Mouse (Mus musculus): ENCODE measurements around the gene Napsa.

The Napsa gene

GRCm38 (mm10) chr7:44538756-44539624, 33.2 kb upstream of the Napsa start:
- no peak for DNase-seq (ENCODE audit: low spot score in 2 of 2)

GRCm38 (mm10) chr7:44542555-44542954, 29.6 kb upstream of the Napsa start:
- no peak for DNase-seq (ENCODE audit: low spot score in 2 of 2)

- no peak for DNase-seq (ENCODE audit: low spot score in 2 of 2)
Measured at GRCm38 (mm10) chr7:44543071-44543470, 29.1 kb upstream of the Napsa start.

DNA sequence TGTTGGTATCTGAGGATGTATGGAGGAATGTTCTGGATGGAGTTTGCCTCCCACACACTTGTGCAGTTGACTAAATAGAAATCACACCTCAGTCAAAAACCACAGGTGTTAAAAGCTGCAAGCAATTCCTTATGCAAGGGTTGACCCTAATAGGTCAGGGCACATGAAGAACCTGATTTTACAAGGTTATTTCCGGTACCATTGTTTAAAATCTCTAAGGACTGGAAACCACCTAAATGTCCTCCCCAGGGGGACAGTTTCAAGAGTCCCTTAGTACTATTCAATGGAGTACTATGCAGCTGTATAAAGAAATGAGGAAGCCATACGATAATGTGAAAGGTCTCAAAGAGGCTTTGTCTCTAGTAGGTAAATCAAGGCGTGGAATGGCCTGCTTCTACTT, 25.9 kb upstream of the Napsa start:
- no peak for DNase-seq (ENCODE audit: low spot score in 2 of 2)

- no peak for DNase-seq (ENCODE audit: low spot score in 2 of 2)
Measured at GRCm38 (mm10) chr7:44547041-44547440, 25.1 kb upstream of the Napsa start.

- no peak for DNase-seq (ENCODE audit: low spot score in 2 of 2)
Measured at GRCm38 (mm10) chr7:44547725-44548124, 24.5 kb upstream of the Napsa start.

- DNase-seq (ENCODE audit: low spot score in 2 of 2), result peak; percentile 97 to 100
Measured at GRCm38 (mm10) chr7:44548497-44549087, 23.6 kb upstream of the Napsa start, which contains the start of gene Pold1. Gene Pold1, minus strand, starts transcription at chr7:44548849.

DNA sequence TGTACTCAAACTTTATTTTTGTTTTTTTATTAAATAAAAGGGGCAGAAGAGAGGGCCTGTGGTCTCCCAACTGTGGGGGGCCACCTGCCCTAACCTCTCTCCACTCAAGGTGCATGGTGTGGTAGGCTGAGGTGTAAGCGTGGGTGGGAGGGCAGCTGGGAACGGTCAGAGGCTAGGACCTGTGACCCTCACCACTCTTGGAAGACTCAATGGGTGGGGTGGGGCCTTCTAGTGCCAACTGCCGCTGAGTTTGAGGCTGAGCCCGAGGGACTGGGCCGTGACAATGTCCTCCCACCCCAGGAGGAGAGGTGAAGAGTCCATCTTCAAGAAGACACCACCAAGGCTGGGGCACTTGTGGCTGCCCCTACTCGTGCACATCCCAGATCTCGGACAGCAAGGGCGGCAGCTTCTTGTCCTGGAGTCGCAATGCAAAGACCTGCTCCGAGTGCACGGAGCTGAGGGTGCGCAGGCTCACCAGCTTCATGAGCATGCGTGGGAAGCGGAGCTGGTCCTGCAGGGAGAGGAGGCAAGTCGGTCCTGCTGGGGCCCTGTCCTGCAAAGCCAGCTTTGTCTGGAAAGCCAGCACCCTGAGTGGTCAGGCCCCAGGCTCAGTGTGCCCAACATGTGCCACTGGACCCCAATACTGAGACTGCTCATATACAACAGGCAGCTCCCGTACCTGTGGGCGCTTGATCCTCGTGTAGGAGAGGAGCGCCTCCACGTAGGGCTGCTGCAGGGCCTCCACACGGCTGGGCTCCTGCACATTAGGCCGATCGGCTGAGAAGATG, 22.4 kb upstream of the Napsa start:
- no peak for DNase-seq (ENCODE audit: low spot score in 2 of 2)

- no peak for DNase-seq (ENCODE audit: low spot score in 2 of 2)
Measured at GRCm38 (mm10) chr7:44550409-44550678, 21.8 kb upstream of the Napsa start.

DNA sequence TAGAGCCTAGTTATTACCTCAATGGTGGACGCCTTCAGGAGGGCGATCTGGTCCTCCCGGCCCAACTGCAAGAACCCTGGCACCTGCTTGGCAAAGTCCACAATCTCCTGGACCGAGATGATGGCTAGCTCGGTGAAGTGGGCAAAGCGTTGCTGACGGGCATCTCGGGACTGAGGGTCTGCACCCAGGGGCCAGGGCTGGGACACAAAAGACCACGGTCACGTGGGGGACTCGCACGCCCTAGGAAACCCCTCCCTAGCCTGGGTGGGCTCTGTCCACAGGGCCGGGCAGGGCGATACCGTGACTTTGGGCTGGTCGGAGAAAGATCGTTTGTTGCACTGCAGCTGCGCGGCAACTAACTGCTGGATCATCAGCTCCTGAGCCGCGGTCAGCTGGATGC, 20.9 kb upstream of the Napsa start:
- DNase-seq (ENCODE audit: low spot score in 2 of 2), result no peak

DNA sequence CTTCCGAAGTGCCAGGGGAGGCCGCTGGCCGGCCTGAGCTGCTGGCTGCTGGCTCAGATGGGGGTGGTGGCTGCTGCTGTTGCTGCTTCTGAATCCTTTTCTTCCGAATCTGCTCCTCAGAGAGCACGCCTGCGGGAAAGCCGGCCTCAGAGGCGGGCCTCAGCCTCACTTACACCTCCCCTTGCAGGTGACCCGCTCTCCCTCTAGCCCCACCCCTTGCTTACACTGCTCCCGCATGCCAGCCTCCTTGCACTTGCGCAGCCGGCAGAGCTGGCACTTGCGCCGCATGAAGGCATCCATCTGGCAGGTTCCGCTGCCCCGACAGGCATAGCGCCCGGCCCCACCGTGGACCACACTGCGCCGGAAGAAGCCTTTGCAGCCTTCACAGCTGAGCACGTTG, 20.4 kb upstream of the Napsa start:
- DNase-seq (ENCODE audit: low spot score in 2 of 2), result no peak

GRCm38 (mm10) chr7:44552141-44552908, 19.9 kb upstream of the Napsa start:
- no peak for DNase-seq (ENCODE audit: low spot score in 2 of 2)

- DNase-seq (ENCODE audit: low spot score in 2 of 2), result no peak
Measured at GRCm38 (mm10) chr7:44553196-44553764, 18.9 kb upstream of the Napsa start.

GRCm38 (mm10) chr7:44553826-44554225, 18.4 kb upstream of the Napsa start, which contains the start of gene Nr1h2:
Gene Nr1h2, minus strand, starts transcription at chr7:44553951.
- DNase-seq (ENCODE audit: low spot score in 2 of 2), result peak; percentile 79 to 91

GRCm38 (mm10) chr7:44557629-44558028, 14.6 kb upstream of the Napsa start:
- DNase-seq (ENCODE audit: low spot score in 2 of 2), result no peak

- peak; percentile 64 to 76 for DNase-seq (ENCODE audit: low spot score in 2 of 2)
Measured at GRCm38 (mm10) chr7:44560435-44561400, 11.5 kb upstream of the Napsa start.

- no peak for DNase-seq (ENCODE audit: low spot score in 2 of 2)
Measured at GRCm38 (mm10) chr7:44563284-44563683, 8.9 kb upstream of the Napsa start.

GRCm38 (mm10) chr7:44564486-44564885, 7.7 kb upstream of the Napsa start:
- no peak for DNase-seq (ENCODE audit: low spot score in 2 of 2)

- DNase-seq (ENCODE audit: low spot score in 2 of 2), result no peak
Measured at GRCm38 (mm10) chr7:44565414-44565813, 6.8 kb upstream of the Napsa start.

DNA sequence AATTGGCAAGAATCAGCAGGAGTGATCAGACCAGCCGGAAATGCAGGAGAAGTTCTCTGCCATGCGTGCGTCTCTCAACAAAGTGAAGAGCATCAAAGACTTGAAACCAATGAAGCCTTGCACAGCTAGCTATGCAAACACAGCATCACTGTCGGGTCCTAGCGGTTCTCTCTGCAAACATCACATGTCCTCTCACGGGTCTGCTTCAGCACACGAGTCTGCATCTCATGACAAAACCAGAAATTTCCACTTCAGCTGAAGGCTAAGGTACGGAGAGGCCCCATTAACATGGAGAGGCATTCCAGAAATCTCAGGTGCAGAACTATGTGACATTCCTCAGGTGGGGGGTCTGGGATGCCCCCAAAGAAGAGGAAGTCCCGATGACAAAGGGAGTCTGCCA, 3.4 kb upstream of the Napsa start:
- no peak for DNase-seq (ENCODE audit: low spot score in 2 of 2)

Measured in frontal cortex, postnatal 25 days (tissue).